Mouse (Mus musculus) embryonic facial prominence, embryonic 15.5 days (tissue): Measurements from ENCODE around the gene Zmynd8. TPM values are rescaled to one million over a fixed set of nuclear protein-coding genes. Genes with fewer than 3 reads are reported as not detected.

Experiments used
- ATAC-seq: fragments of 200-750 bp; cut with Nextera tagmentation; 2 replicates; pipeline ENCODE4 v1.8.0; 2017; ENCODE audit warnings: low read depth, moderate TSS enrichment; ENCODE audit not compliant: insufficient number of reproducible peaks, low FRiP score, low TSS enrichment
- H3K27ac ChIP-seq: fragments of 300-500 bp; sonication (generic); replicated peaks from 2 replicates; pipeline ENCODE4 v1.5.1; 2015; ENCODE audit warnings: mild to moderate bottlenecking, inconsistent platforms
- H3K27me3 ChIP-seq: fragments of 300-500 bp; sonication (generic); 2 replicates; pipeline ENCODE4 v1.6.1; 2015; ENCODE audit warnings: inconsistent platforms
- H3K36me3 ChIP-seq: fragments of 300-500 bp; sonication (generic); 2 replicates; pipeline ENCODE4 v1.6.1; 2015; ENCODE audit warnings: mild to moderate bottlenecking, inconsistent platforms
- H3K4me1 ChIP-seq: fragments of 300-500 bp; sonication (generic); 2 replicates; pipeline ENCODE4 v1.6.1; 2015; ENCODE audit warnings: inconsistent platforms
- H3K4me2 ChIP-seq: fragments of 300-500 bp; sonication (generic); replicated peaks from 2 replicates; pipeline ENCODE4 v1.6.1; 2015; ENCODE audit warnings: mild to moderate bottlenecking, inconsistent platforms
- H3K4me3 ChIP-seq: fragments of 300-500 bp; sonication (generic); replicated peaks from 2 replicates; pipeline ENCODE4 v1.5.1; 2015; ENCODE audit warnings: mild to moderate bottlenecking, inconsistent platforms
- H3K9ac ChIP-seq: fragments of 300-500 bp; sonication (generic); 2 replicates; pipeline ENCODE4 v1.6.1; 2015; ENCODE audit warnings: inconsistent platforms
- H3K9me3 ChIP-seq: fragments of 300-500 bp; sonication (generic); replicated peaks from 2 replicates; pipeline ENCODE4 v1.6.1; 2016; ENCODE audit warnings: inconsistent platforms
- WGBS: fragments of 180-500 bp; shearing (Covaris S2); methylation state at CpG from one replicate; pipeline ENCODE4 v1.1.7; 2015; 5-methylcytosine and 5-hydroxymethylcytosine counted together
- polyA plus RNA-seq: library from polyadenylated mRNA; unstranded; fragments of >200 nt; fragmentation: Nextera tagmentation; extraction: Ambion mirVana; gene quantifications from 2 replicates; pipeline ENCODE4 v1.2.1, GENCODE M21; 2015

Gene Zmynd8
- polyA plus RNA-seq, 1 experiment from 2014 or later: 50.9 TPM

- 35% methylated on average over 8 of the region's 8 CpGs for WGBS
- Histone ChIP-seq H3K27ac (peak overlapping the region; percentile 100), H3K9ac (no peak overlapping the region), H3K36me3 (0 out of 2 replicates have a peak, but pooled peaks cover 2% of the 10 kb centered on the region), H3K27me3 (no peaks in the 10 kb centered on the region), H3K9me3 (no peaks in the 10 kb centered on the region), H3K4me1 (peaks cover 98% of the 10 kb centered on the region), H3K4me3 (0 out of 2 replicates have a peak overlapping the region, but pooled peaks have one; percentile 12), H3K4me2 (peak overlapping the region; percentile 53)
- no peak for ATAC-seq
These were observed 19.9 kb downstream of the Zmynd8 start for GRCm38 (mm10) chr2:165878907-165879361.

GRCm38 (mm10) chr2:165878021-165878585 is 20.7 kb downstream of the Zmynd8 start:
- Histone ChIP-seq H3K9ac (no peak overlapping the region), H3K4me2 (no peak overlapping the region; the same call in 1 of the 2 replicates), H3K27me3 (no peaks in the 10 kb centered on the region), H3K4me3 (no peak overlapping the region), H3K27ac (peak overlapping the region; percentile 100), H3K36me3 (peaks cover 7% of the 10 kb centered on the region; the same call in 1 of the 2 replicates), H3K9me3 (no peaks in the 10 kb centered on the region), H3K4me1 (peaks cover 98% of the 10 kb centered on the region)
- WGBS: 17% methylated on average over 10 of the region's 10 CpGs
- ATAC-seq: no peak

- ATAC-seq: no peak
- Histone ChIP-seq H3K9me3 (no peaks in the 10 kb centered on the region), H3K27ac (peak overlapping the region; percentile 77), H3K27me3 (no peaks in the 10 kb centered on the region), H3K4me1 (peaks cover 95% of the 10 kb centered on the region), H3K36me3 (peaks cover 7% of the 10 kb centered on the region; the same call in 1 of the 2 replicates), H3K4me3 (no peak overlapping the region), H3K9ac (no peak overlapping the region), H3K4me2 (no peak overlapping the region)
- 57% methylated on average over 4 of the region's 4 CpGs for WGBS
These were observed 21.6 kb downstream of the Zmynd8 start for GRCm38 (mm10) chr2:165877180-165877579.

DNA sequence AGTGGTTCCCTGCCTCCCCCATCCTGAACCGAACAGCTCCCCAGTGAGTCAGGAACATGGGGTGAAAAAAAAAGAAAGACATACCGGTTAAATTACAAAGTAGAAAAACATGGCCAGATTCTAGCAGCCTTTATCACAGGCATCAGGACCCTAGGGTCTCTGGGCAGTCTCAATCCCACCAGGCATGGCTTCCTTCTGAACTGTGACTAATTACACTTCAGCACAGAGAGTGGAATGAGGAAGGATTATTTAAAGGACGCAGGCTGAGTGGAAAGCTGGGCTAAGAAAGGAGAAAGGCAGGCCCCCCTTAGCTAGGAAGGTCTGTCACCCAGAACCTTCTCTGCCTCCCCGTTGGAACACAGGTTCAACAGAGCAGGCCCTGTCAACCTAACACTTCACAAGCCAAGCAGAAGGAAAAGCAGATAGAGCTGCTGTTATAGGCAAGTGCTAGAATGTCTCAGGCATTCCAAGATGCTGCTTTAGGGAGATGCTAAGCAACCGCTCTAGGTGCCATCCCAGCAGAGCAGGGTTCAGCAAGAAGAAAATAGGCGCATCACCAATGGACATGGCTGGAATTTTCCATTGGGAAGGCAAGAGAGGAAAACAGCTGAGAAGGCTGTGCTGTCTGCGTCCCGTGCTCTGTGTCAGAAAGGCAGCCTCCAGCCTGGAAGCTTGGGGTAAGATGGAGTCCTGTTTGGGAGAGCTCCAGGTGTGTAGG is 22.5 kb downstream of the Zmynd8 start:
- H3K36me3 ChIP-seq: peaks cover 13% of the 10 kb centered on the region
- peak overlapping the region; percentile 77 for H3K27ac ChIP-seq
- H3K4me3 ChIP-seq: no peak overlapping the region
- no peak overlapping the region for H3K9ac ChIP-seq
- H3K4me1 ChIP-seq: peaks cover 87% of the 10 kb centered on the region
- no peak for ATAC-seq
- no peaks in the 10 kb centered on the region for H3K9me3 ChIP-seq
- H3K4me2 ChIP-seq: no peak overlapping the region
- WGBS: 36% methylated on average over 8 of the region's 8 CpGs
- no peaks in the 10 kb centered on the region for H3K27me3 ChIP-seq

GRCm38 (mm10) chr2:165875406-165875955 is 23.3 kb downstream of the Zmynd8 start:
- H3K27ac ChIP-seq: peak overlapping the region; percentile 77
- peaks cover 78% of the 10 kb centered on the region for H3K4me1 ChIP-seq
- no peaks in the 10 kb centered on the region for H3K9me3 ChIP-seq
- peaks cover 20% of the 10 kb centered on the region for H3K36me3 ChIP-seq
- H3K27me3 ChIP-seq: no peaks in the 10 kb centered on the region
- 27% methylated on average over 13 of the region's 13 CpGs for WGBS
- ATAC-seq: no peak
- no peak overlapping the region for H3K4me3 ChIP-seq
- no peak overlapping the region for H3K9ac ChIP-seq
- H3K4me2 ChIP-seq: peak overlapping the region; percentile 23; the same call in 1 of the 2 replicates

- H3K27me3 ChIP-seq: no peaks in the 10 kb centered on the region
- no peaks in the 10 kb centered on the region for H3K9me3 ChIP-seq
- WGBS: 35% methylated on average over 13 of the region's 13 CpGs
- H3K9ac ChIP-seq: no peak overlapping the region
- peaks cover 70% of the 10 kb centered on the region for H3K4me1 ChIP-seq
- peaks cover 20% of the 10 kb centered on the region for H3K36me3 ChIP-seq
- H3K4me3 ChIP-seq: no peak overlapping the region
- peak overlapping the region; percentile 23 for H3K4me2 ChIP-seq
- ATAC-seq: peak; percentile 71; the same call in 1 of the 2 replicates
- peak overlapping the region; percentile 77 for H3K27ac ChIP-seq
These were observed 24.1 kb downstream of the Zmynd8 start for GRCm38 (mm10) chr2:165874461-165875339.

DNA sequence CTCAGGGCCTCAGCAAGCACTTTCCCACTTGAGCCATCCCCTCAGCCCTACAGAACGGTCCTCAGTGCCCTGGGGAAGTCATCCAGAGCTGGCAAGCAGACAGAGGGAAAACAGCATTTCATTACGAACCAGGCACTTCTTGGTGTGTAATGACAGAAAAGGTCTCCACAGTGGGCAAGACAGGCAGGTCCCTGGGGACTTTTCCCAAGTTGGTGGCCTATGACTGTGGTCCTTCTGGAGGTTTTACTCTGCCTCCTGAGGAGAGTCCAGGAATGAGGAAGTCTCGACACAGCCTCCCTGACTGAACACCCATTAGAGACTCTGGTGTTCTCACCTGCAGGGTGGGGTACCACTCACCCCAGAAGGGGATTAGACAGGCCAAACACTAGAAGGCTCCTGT is 25.0 kb downstream of the Zmynd8 start:
- no peaks in the 10 kb centered on the region for H3K27me3 ChIP-seq
- no peak for ATAC-seq
- H3K36me3 ChIP-seq: peaks cover 20% of the 10 kb centered on the region

DNA sequence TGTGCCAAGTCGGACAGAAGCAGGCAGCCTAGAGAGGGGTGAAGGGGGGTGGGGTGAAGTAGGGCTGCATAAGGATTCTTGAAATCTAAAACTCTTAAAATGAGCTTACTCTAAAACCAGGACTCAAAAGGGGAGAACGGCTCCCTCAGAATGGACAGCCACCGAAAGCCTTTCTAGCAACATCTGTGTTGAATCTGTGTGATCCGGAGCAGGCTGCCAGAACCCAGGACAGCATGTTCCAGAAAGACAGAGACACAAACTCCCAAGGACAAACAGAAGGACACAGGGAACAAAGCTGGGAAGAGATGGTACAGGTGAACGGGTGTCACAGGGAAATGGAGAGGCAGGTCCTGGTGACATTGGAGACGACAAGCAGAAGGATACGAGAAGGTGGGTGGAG is 25.6 kb downstream of the Zmynd8 start:
- H3K9ac ChIP-seq: no peak overlapping the region
- 39% methylated on average over 7 of the region's 7 CpGs for WGBS
- ATAC-seq: no peak

More for the DNA sequence above, 25.0 kb downstream of the Zmynd8 start:
- H3K9me3 ChIP-seq: no peaks in the 10 kb centered on the region
- peak overlapping the region; percentile 77 for H3K27ac ChIP-seq
- 42% methylated on average over 3 of the region's 3 CpGs for WGBS
- H3K4me2 ChIP-seq: no peak overlapping the region
- H3K4me3 ChIP-seq: no peak overlapping the region
- H3K9ac ChIP-seq: no peak overlapping the region
- H3K4me1 ChIP-seq: peaks cover 68% of the 10 kb centered on the region

GRCm38 (mm10) chr2:165869257-165869656 is 29.6 kb downstream of the Zmynd8 start:
- 83% methylated on average over 1 of the region's 1 CpGs for WGBS
- Histone ChIP-seq H3K4me2 (no peak overlapping the region), H3K4me1 (peaks cover 61% of the 10 kb centered on the region)

More for the DNA sequence above, 25.6 kb downstream of the Zmynd8 start:
- Histone ChIP-seq H3K36me3 (peaks cover 20% of the 10 kb centered on the region), H3K9me3 (no peaks in the 10 kb centered on the region), H3K4me3 (no peak overlapping the region), H3K4me2 (no peak overlapping the region), H3K27me3 (no peaks in the 10 kb centered on the region), H3K4me1 (peaks cover 70% of the 10 kb centered on the region), H3K27ac (peak overlapping the region; percentile 77)

DNA sequence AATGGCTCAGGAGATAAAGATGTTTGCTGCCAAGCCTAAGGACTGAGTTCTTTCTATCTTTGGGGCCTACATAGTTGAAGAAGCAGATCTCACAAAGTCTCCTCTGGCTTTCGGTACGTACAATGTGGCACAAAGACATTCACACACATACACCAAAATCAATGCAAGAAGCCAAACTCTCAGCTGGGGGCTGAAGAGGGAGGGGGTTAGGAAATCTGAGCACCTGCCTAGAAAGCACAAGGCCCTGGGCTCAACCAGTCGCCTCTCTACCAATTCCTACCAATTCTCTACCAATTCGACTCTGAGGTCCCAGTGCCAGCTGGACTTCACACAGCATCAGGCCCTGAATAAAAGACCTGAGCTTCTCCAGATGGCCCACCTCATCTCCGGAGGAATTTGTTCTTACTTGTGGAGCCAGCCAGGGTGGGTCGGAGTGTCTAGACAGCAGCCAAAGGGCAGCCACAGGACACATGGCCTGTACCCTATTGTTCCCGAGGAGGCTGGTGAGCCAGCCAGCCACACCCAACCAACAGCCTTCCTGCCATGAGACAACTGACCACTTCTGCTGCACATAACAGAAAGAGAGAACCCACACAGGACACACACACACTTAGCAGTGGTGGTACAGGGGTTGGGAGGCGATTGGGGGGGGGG is 30.2 kb downstream of the Zmynd8 start:
- H3K36me3 ChIP-seq: peaks cover 15% of the 10 kb centered on the region
- no peak overlapping the region for H3K9ac ChIP-seq
- H3K4me1 ChIP-seq: peaks cover 61% of the 10 kb centered on the region
- peak overlapping the region; percentile 82 for H3K27ac ChIP-seq
- 57% methylated on average over 8 of the region's 8 CpGs for WGBS
- no peaks in the 10 kb centered on the region for H3K27me3 ChIP-seq
- H3K9me3 ChIP-seq: no peaks in the 10 kb centered on the region
- ATAC-seq: no peak
- no peak overlapping the region for H3K4me2 ChIP-seq
- H3K4me3 ChIP-seq: no peak overlapping the region

More at GRCm38 (mm10) chr2:165869257-165869656, 29.6 kb downstream of the Zmynd8 start:
- H3K27ac ChIP-seq: 0 out of 2 replicates have a peak overlapping the region, but pooled peaks have one; percentile 82
- no peak for ATAC-seq
- peaks cover 20% of the 10 kb centered on the region for H3K36me3 ChIP-seq
- H3K27me3 ChIP-seq: no peaks in the 10 kb centered on the region
- H3K9ac ChIP-seq: no peak overlapping the region
- H3K4me3 ChIP-seq: no peak overlapping the region
- no peaks in the 10 kb centered on the region for H3K9me3 ChIP-seq
